Mouse (Mus musculus) lung, embryonic 16.5 days (tissue): ENCODE data around the gene Cdh3. TPM values are rescaled to one million over a fixed set of nuclear protein-coding genes. Genes with fewer than 3 reads are reported as not detected.

Experiments used
- ATAC-seq: fragments of 200-750 bp; cut with Nextera tagmentation; 2 replicates; pipeline ENCODE4 v1.8.0; 2017; ENCODE audit warnings: low read depth, mild to moderate bottlenecking, moderate library complexity
- H3K27ac ChIP-seq: fragments of 300-500 bp; sonication (generic); 2 replicates; pipeline ENCODE4 v1.5.1; 2014; ENCODE audit warnings: mild to moderate bottlenecking, control low read depth, low read length
- H3K27me3 ChIP-seq: fragments of 300-500 bp; sonication (generic); 2 replicates; pipeline ENCODE4 v1.6.1; 2014; ENCODE audit warnings: low read depth, low read length, mixed read lengths; ENCODE audit not compliant: control insufficient read depth, insufficient read depth
- H3K36me3 ChIP-seq: fragments of 300-500 bp; sonication (generic); 2 replicates; pipeline ENCODE4 v1.6.1; 2014; ENCODE audit warnings: low read length; ENCODE audit not compliant: control insufficient read depth, insufficient read depth
- H3K4me1 ChIP-seq: fragments of 300-500 bp; sonication (generic); replicated peaks from 2 replicates; pipeline ENCODE4 v1.6.1; 2014; ENCODE audit warnings: low read length, mixed read lengths; ENCODE audit not compliant: control insufficient read depth, insufficient read depth
- H3K4me2 ChIP-seq: fragments of 300-500 bp; sonication (generic); 2 replicates; pipeline ENCODE4 v1.6.1; 2014; ENCODE audit warnings: low read depth, low read length, control low read depth
- H3K4me3 ChIP-seq: fragments of 300-500 bp; sonication (generic); 2 replicates; pipeline ENCODE4 v1.5.1; 2014; ENCODE audit warnings: mild to moderate bottlenecking, low read length, control low read depth
- H3K9ac ChIP-seq: fragments of 300-500 bp; sonication (generic); 2 replicates; pipeline ENCODE4 v1.6.1; 2014; ENCODE audit warnings: low read length, control low read depth
- H3K9me3 ChIP-seq: fragments of 300-500 bp; sonication (generic); 2 replicates; pipeline ENCODE4 v1.6.1; 2016; ENCODE audit warnings: low read length; ENCODE audit not compliant: control insufficient read depth
- WGBS: fragments of 180-500 bp; shearing (Covaris S2); extraction: QIAGEN DNeasy Blood & Tissue Kit; methylation state at CpG from one replicate; pipeline ENCODE4 v1.1.7; 2014; 5-methylcytosine and 5-hydroxymethylcytosine counted together
- polyA plus RNA-seq: library from polyadenylated mRNA; unstranded; fragments of >200 nt; fragmentation: Nextera tagmentation; extraction: Ambion mirVana; gene quantifications from 2 replicates; pipeline ENCODE4 v1.2.1, GENCODE M21; 2015

Cdh3 gene
- polyA plus RNA-seq, 1 experiment from 2014 or later: 20.7 TPM

DNA sequence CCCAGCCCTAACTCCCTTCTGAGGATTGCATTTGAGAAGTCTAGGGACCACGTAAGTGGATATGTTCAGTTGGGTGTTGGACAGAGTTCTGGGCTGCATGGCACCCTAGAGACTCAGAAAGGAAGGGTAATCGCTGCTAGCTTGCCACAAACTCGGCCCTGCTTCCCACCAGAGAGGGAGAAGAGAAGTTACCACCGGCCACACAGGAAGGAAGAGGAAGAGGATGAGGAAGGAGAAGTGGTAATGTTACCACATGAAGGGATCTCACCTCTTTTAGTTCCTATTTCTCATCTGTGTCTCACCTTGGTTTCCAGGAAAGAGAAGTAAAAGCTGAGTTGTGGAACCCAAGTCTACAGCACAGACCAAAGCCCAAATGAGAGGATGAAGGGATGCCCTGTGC, 63.6 kb downstream of the Cdh3 start:
- 75% methylated on average over 4 of the region's 4 CpGs for WGBS
- Histone ChIP-seq H3K9ac (no peak overlapping the region), H3K9me3 (no peaks in the 10 kb centered on the region), H3K27me3 (no peaks in the 10 kb centered on the region), H3K27ac (no peak overlapping the region), H3K36me3 (no peaks in the 10 kb centered on the region), H3K4me3 (no peak overlapping the region), H3K4me1 (peaks cover 18% of the 10 kb centered on the region), H3K4me2 (no peak overlapping the region)
- no peak for ATAC-seq

DNA sequence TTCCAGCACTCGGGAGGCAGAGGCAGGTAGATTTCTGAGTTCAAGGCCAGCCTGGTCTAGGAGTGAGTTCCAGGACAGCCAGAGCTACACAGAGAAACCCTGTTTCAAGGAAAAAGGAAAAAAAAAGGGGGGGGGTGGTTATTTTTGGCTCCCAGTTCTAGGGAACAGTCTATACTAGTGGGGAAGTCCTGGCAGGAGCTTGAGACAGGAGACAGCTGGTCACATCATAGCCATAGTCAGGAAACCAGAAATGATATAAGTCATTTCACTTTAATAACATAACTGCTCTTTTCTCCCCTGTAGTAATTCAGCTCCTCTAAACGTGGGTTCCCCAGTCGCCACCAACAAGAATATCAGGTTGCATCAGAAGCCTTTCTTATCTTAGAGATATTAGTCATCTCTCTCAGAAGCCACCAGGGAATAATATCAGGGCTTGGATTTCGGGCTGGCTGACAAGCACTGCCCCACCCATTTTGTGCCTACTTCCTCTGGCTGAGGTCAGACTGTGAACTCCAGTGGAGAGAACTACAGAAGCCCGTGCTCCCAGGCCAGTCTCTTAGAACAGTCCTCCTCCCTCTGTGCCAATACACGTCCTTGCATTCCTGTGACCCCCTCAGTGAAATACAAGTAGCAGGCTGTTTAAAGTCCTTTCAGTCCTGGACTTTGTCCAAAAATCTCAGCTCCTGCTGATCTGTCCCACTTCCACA, 66.3 kb downstream of the Cdh3 start:
- Histone ChIP-seq H3K27ac (peak overlapping the region; percentile 88), H3K4me1 (peaks cover 20% of the 10 kb centered on the region), H3K9me3 (no peaks in the 10 kb centered on the region), H3K27me3 (no peaks in the 10 kb centered on the region), H3K9ac (no peak overlapping the region), H3K36me3 (no peaks in the 10 kb centered on the region), H3K4me3 (no peak overlapping the region), H3K4me2 (no peak overlapping the region)
- 15% methylated on average over 6 of the region's 6 CpGs for WGBS
- peak; percentile 92 for ATAC-seq

DNA sequence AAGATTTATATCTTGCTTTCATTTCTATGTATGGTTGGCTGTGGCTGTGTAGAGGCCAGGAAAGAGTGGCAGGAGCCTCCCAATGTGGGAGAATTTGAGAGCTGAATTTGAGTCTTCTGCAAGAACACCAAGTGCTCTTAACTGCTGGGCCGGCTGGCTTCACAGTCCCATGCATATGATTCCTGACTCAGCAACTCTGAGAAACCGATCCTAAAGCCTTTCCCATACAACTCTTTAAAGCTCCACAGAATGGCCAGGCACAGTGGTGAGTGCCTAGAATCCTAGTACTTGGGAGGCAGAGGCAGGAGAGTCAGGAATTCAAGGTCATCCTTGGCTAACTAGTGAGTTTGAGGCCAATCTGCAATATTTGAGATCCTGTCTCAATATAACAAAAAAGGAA, 68.8 kb downstream of the Cdh3 start:
- no peaks in the 10 kb centered on the region for H3K36me3 ChIP-seq
- no peak overlapping the region for H3K4me2 ChIP-seq
- H3K9me3 ChIP-seq: no peaks in the 10 kb centered on the region
- no peak overlapping the region for H3K4me3 ChIP-seq
- no peaks in the 10 kb centered on the region for H3K27me3 ChIP-seq
- H3K4me1 ChIP-seq: peaks cover 20% of the 10 kb centered on the region
- no peak overlapping the region for H3K9ac ChIP-seq
- H3K27ac ChIP-seq: no peak overlapping the region
- WGBS: 63% methylated on average over 2 of the region's 2 CpGs
- ATAC-seq: no peak

DNA sequence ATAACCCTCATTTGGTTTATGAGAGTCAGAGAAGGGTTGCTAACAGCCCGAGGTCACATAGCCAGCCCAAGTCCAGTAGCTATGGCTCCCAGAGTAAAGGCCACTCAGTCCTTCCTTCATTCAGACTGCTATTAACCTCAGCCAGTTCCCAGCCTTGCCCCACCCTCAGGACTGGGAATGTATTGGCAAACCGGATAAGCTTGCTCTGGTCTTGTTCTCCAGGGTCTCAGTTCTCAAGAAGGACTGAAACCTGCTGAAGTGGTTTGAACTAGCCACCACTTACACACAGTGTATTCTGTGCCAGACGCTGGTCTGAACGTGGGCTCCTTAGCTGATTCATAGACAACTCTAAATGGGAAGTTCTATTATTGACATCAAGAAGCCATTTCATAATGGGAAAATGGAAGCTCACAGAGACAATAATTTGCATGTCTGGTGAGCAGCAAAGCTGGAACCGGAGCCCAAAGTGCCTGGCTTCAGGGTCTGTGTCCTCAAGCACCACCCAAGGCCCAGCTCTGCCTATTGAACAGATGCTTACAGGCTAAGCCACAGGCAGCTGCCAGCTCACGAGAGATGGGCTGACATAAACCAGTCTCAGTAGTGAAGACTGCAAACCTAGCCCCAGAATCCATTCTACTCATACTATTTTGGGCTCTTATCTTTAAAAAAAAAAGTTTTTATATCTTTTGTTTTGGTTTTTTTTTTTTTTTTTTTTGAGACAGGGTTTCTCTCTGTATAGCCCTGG, 70.8 kb downstream of the Cdh3 start:
- Histone ChIP-seq H3K4me1 (peaks cover 23% of the 10 kb centered on the region), H3K4me3 (no peak overlapping the region), H3K27ac (peak overlapping the region; percentile 92), H3K4me2 (no peak overlapping the region), H3K36me3 (no peaks in the 10 kb centered on the region), H3K9me3 (no peaks in the 10 kb centered on the region), H3K9ac (no peak overlapping the region), H3K27me3 (no peaks in the 10 kb centered on the region)
- WGBS: 47% methylated on average over 6 of the region's 6 CpGs
- peak; percentile 78 for ATAC-seq

DNA sequence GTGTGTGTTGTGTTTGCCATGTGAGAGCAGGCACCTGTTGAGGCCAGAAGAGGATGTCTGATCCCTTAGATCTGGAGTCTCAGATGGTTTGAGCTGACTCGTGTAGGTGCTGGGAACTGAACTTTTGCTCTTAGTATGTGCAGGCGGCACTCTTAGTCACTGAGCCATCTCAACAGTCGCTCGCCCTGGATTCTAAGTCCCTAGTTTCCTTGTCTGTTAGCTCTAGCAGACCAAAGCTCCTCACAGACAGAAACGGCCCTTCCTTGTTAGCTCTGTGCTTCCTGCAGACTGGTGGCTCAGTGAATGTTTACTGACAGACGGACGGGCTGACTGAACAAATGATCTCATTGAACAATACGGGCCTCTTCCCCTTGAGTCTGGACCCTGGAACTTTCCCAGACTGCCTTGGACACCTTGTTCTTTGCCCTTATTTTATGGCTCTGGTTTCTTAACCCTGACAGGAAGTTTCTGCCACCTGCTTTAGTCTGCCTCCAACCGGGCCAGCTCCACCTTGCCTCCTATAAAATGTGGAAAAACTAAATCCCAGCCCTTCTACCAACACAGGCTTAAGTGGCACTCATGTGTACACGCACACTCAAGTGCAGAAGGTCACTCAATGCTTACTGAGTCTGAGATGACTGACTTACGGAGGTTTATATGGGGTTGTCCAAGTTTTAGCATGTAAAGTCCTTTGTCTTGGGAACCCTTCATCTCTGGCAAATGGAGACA, 74.4 kb downstream of the Cdh3 start:
- Histone ChIP-seq H3K36me3 (no peaks in the 10 kb centered on the region), H3K9me3 (no peaks in the 10 kb centered on the region), H3K4me2 (no peak overlapping the region), H3K4me3 (no peak overlapping the region), H3K9ac (no peak overlapping the region), H3K27me3 (no peaks in the 10 kb centered on the region), H3K4me1 (peaks cover 7% of the 10 kb centered on the region; the same call in 1 of the 2 replicates), H3K27ac (peak overlapping the region; percentile 88)
- peak; percentile 73 for ATAC-seq
- WGBS: 37% methylated on average over 11 of the region's 11 CpGs

DNA sequence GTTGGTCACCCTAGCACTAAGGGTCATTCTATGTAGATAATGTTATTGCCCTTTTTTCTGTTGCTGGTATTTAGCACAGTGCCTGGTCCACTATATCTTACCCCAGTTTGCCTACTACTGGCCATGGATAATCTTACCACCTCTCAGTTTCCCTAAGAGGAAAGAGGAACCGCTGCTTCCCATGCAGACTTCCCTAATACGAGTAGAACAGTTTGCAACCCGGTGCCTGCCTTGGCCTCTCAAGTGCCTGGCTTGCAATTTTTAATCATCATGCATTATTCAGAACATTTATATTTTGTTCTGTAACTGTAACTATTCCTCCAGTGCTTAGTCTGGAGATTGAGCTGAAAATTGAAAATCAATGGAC, 75.0 kb downstream of the Cdh3 start:
- Histone ChIP-seq H3K4me3 (no peak overlapping the region), H3K36me3 (no peaks in the 10 kb centered on the region), H3K27me3 (no peaks in the 10 kb centered on the region), H3K4me1 (peaks cover 6% of the 10 kb centered on the region; the same call in 1 of the 2 replicates), H3K27ac (peak overlapping the region; percentile 88), H3K9me3 (no peaks in the 10 kb centered on the region), H3K9ac (no peak overlapping the region), H3K4me2 (no peak overlapping the region)
- ATAC-seq: no peak
- WGBS: 77% methylated on average over 3 of the region's 3 CpGs

DNA sequence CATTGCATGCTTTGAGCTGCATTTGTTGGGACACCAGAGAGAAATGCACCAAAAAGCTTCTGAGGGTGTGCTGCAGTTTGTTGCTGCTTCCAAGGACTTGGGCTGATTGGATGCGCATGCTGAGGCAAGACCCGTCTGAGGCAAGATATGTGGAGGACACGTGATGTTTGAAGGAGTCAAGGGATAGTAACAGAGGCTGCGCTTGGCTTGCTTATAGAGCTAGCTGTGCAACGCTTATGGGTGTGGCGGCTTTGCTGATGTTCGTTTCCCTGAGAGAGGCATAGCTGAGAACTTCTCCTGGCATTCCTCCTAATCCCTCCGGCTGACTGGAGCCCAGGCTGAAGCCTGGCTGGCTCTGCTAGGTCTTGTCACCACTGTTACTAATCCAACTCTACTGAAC, 76.2 kb downstream of the Cdh3 start:
- Histone ChIP-seq H3K9me3 (no peaks in the 10 kb centered on the region), H3K27ac (no peak overlapping the region), H3K36me3 (no peaks in the 10 kb centered on the region), H3K9ac (no peak overlapping the region), H3K4me3 (no peak overlapping the region), H3K27me3 (no peaks in the 10 kb centered on the region), H3K4me2 (no peak overlapping the region), H3K4me1 (peaks cover 4% of the 10 kb centered on the region; the same call in 1 of the 2 replicates)
- no peak for ATAC-seq
- WGBS: 79% methylated on average over 8 of the region's 8 CpGs

DNA sequence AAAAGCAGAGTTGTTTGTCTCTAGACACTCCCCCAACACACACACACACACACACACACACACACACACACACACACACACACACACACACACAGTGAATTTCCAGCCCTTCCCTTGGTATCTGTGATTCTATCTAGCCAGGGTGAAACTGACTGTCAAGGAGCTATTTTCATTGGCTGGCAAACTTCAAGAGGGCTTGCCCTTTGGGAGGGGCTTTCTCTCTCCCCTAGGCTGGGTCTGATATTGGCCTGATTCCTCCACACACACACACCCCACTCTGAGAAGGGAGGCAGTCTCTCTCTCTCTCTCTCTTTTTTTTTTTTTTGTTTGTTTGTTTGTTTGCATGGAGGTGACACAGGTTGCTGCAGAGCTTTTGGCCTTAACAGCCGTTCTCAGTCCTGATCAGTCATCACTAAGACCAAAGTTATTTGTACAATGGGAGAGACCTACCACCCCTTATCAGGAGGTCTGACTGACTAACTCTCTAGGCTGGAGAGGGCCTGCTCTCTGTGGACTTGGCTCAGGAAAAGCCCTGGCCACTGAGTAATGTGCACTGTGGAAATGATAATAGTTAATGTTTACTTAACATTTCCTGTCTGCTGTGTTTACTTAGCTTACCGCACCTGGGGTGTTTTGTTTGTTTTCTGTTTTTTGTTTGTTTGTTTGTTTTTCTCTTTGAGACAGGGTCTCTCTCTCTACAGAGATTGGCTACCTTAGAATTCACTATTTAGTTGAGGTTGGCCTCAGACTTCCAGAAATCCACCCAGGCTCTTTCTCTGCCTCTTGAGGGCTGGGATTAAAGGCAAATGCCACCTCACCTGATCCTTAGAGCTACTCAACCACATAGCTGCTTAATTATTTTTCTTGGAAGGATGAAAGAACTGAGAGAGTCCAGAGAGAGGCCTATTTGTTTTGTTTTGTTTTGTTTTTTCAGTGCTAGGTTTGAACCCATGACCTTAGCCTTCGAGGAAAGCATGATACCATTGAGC, 78.0 kb downstream of the Cdh3 start:
- H3K9ac ChIP-seq: no peak overlapping the region
- no peaks in the 10 kb centered on the region for H3K36me3 ChIP-seq
- no peaks in the 10 kb centered on the region for H3K9me3 ChIP-seq
- no peak overlapping the region for H3K27ac ChIP-seq
- H3K27me3 ChIP-seq: no peaks in the 10 kb centered on the region
- WGBS: 25% methylated on average over 3 of the region's 3 CpGs
- H3K4me1 ChIP-seq: peaks cover 4% of the 10 kb centered on the region; the same call in 1 of the 2 replicates
- no peak for ATAC-seq
- H3K4me3 ChIP-seq: no peak overlapping the region
- H3K4me2 ChIP-seq: no peak overlapping the region
